20 mouse cellular contexts compared by ENCODE assay signal in the genomic region with DNA sequence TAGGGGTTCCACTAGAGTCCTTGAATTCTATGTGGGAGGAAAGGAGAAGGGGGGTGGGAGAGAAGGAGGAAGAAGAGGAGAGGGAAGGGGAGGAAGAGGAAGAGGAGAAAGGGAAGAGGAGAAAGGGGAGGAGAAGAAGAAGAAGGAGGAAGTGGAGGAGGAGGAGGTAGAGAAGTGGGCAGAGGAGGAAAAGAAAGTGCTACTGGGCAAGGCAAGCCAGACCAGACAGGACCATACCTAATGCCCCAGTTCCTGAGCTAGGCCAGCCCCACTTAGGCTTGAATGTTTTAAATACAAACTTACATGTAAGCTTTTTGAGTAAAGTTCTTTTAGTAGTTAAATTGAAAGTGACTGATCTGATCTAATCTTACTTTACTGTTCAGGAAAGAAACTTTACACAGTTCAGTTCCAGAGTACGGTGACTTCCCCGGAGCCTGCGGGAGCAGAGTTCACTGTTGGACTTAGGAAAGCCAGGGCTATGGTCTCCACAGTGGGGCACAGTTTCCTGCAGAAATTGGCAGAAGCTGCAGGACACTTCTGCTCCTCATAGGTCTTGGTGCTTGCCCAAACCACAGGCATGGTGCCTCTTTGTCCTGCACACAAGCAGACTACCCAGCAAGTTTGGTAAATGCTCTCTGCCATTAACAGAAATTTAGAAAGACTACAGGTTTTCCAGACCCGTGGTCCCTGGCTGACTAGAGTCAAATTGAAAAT.
DNase-seq lines count a peak whose midpoint lies in the region; ATAC-seq and TF ChIP-seq lines count a peak whose summit lies in the region.
"Had no signal": no experiment of that assay in that cellular context is flagged by ENCODE, and none has a peak within 500 bp of the region (broad histone marks: within the 10 kb centered on the region; RNA-seq: fewer than 3 reads in every experiment).

No protein-coding gene starts in this region.

- no peak for ATAC-seq in intestine, postnatal 0 days
- ATAC-seq in intestine, embryonic 15.5 days = no peak; the same call in 1 of the 2 replicates
- no peak for ATAC-seq in hindbrain, embryonic 12.5 days (ENCODE audit: low FRiP score)
- ATAC-seq: hindbrain, postnatal 0 days had no signal

- peaks cover 34% of the 10 kb centered on the region for H3K27me3 ChIP-seq in intestine, postnatal 0 days (replicated peaks; ENCODE audit: control insufficient read depth, insufficient read depth, low read length)
- H3K27me3 ChIP-seq in intestine, embryonic 15.5 days (replicated peaks) = no peaks in the 10 kb centered on the region
- H3K27me3 ChIP-seq in hindbrain, embryonic 12.5 days = no peaks in the 10 kb centered on the region
- H3K27me3 ChIP-seq: embryonic facial prominence, embryonic 15.5 days; heart, embryonic 12.5 days; neural tube, embryonic 12.5 days had no signal

- H3K4me1 ChIP-seq in intestine, postnatal 0 days (replicated peaks; ENCODE audit: control insufficient read depth, insufficient read depth, low read length) = no peaks in the 10 kb centered on the region
- H3K4me1 ChIP-seq in intestine, embryonic 15.5 days (replicated peaks) = no peaks in the 10 kb centered on the region
- no peaks in the 10 kb centered on the region for H3K4me1 ChIP-seq in hindbrain, embryonic 12.5 days
- H3K4me1 ChIP-seq: embryonic facial prominence, embryonic 15.5 days; heart, embryonic 12.5 days; limb, embryonic 10.5 days; neural tube, embryonic 12.5 days had no signal

- no peaks in the 10 kb centered on the region for H3K36me3 ChIP-seq in intestine, postnatal 0 days (ENCODE audit: control insufficient read depth, insufficient read depth)
- no peaks in the 10 kb centered on the region for H3K36me3 ChIP-seq in intestine, embryonic 15.5 days
- no peaks in the 10 kb centered on the region for H3K36me3 ChIP-seq in hindbrain, embryonic 12.5 days
- H3K36me3 ChIP-seq: embryonic facial prominence, embryonic 15.5 days; heart, embryonic 12.5 days; limb, embryonic 10.5 days; neural tube, embryonic 12.5 days had no signal

- 39% methylated on average over 4 of the region's 4 CpGs for WGBS in intestine, postnatal 0 days
- WGBS in intestine, embryonic 15.5 days = 69% methylated on average over 4 of the region's 4 CpGs
- 84% methylated on average over 4 of the region's 4 CpGs for WGBS in hindbrain, embryonic 12.5 days

- peak; percentile 27 for DNase-seq in 3134 (ENCODE audit: extremely low read depth, insufficient read length, low spot score)
- peak; percentile 75 for DNase-seq in adipocyte (ENCODE audit: low spot score)
- peak; percentile 31 to 52 for DNase-seq in kidney, postnatal 25 days
- no peak for DNase-seq in left cerebral cortex, adult 8-10 months (ENCODE audit: low spot score in 2 of 2)
- no peak for DNase-seq in embryo, embryonic 11 days
- DNase-seq: adrenal gland, adult 2 months; heart, postnatal 36 days; layer of hippocampus, postnatal 36 days; right cerebral cortex, postnatal 14 days; thymus, postnatal 14 days had no signal

- H3K4me3 ChIP-seq in intestine, postnatal 0 days (ENCODE audit: low read depth, low read length) = no peak overlapping the region
- H3K4me3 ChIP-seq in intestine, embryonic 15.5 days (replicated peaks) = no peak overlapping the region
- H3K4me3 ChIP-seq in hindbrain, embryonic 12.5 days = no peak overlapping the region
- H3K4me3 ChIP-seq: embryonic facial prominence, embryonic 15.5 days; heart, embryonic 12.5 days; limb, embryonic 10.5 days; neural tube, embryonic 12.5 days had no signal

- no peak for TF ChIP-seq CTCF in intestine, postnatal 0 days (IDR thresholded peaks at IDR 0.05; ENCODE audit: low read depth)

- H3K27ac ChIP-seq in intestine, postnatal 0 days (ENCODE audit: low read depth, low read length) = no peak overlapping the region
- no peak overlapping the region for H3K27ac ChIP-seq in intestine, embryonic 15.5 days
- H3K27ac ChIP-seq in hindbrain, embryonic 12.5 days = no peak overlapping the region
- H3K27ac ChIP-seq: embryonic facial prominence, embryonic 15.5 days; hindbrain, postnatal 0 days; limb, embryonic 10.5 days; liver, embryonic 14.5 days; neural tube, embryonic 12.5 days had no signal

- no peak overlapping the region for H3K9ac ChIP-seq in intestine, postnatal 0 days (ENCODE audit: low read depth, low read length)
- no peak overlapping the region for H3K9ac ChIP-seq in intestine, embryonic 15.5 days
- H3K9ac ChIP-seq in hindbrain, embryonic 12.5 days = no peak overlapping the region
- H3K9ac ChIP-seq: embryonic facial prominence, embryonic 15.5 days; heart, embryonic 12.5 days; liver, embryonic 14.5 days; neural tube, embryonic 12.5 days had no signal

- H3K4me2 ChIP-seq in intestine, postnatal 0 days (replicated peaks; ENCODE audit: low read depth) = 0 out of 2 replicates have a peak overlapping the region, but pooled peaks have one; percentile 17
- no peak overlapping the region for H3K4me2 ChIP-seq in intestine, embryonic 15.5 days (replicated peaks)
- H3K4me2 ChIP-seq in hindbrain, embryonic 12.5 days (replicated peaks) = no peak overlapping the region
- H3K4me2 ChIP-seq: embryonic facial prominence, embryonic 15.5 days; heart, embryonic 12.5 days; midbrain, embryonic 11.5 days; neural tube, embryonic 12.5 days had no signal

- H3K9me3 ChIP-seq in intestine, postnatal 0 days (ENCODE audit: control insufficient read depth) = no peaks in the 10 kb centered on the region
- H3K9me3 ChIP-seq in intestine, embryonic 15.5 days = no peaks in the 10 kb centered on the region
- H3K9me3 ChIP-seq in hindbrain, embryonic 12.5 days (replicated peaks) = no peaks in the 10 kb centered on the region
- H3K9me3 ChIP-seq: embryonic facial prominence, embryonic 15.5 days; heart, embryonic 12.5 days; limb, embryonic 10.5 days; neural tube, embryonic 12.5 days had no signal

Comparison
In these comparisons a context has a peak if more than half of its experiments do, and no peak if none do; other contexts are left out.
1. DNase-seq: peak in 3134 (single experiment), adipocyte (single experiment) and kidney, postnatal 25 days (2 of 2); none in left cerebral cortex, adult 8-10 months (0 of 2) and embryo, embryonic 11 days (single experiment).